Mouse (Mus musculus) lung, adult 18-20 months (tissue): ENCODE results near the gene Trap1.
"Not testable (repeated sequence)": the region's sequence is repeated elsewhere in the genome, so short reads cannot be mapped to it uniquely, and the experiment has no call there.

Source experiments
- DNase-seq, 2 experiments: peaks; one replicate each; pipeline ENCODE4 v3.0.0; 2022; ENCODE audit warnings: mixed read lengths in 2 of 2

Trap1 gene

GRCm38 (mm10) chr16:4077384-4078061, at the start of gene Trap1:
Gene Trap1 (minus strand): TSS chr16:4077827.
- DNase-seq = peak; percentile 92

DNA sequence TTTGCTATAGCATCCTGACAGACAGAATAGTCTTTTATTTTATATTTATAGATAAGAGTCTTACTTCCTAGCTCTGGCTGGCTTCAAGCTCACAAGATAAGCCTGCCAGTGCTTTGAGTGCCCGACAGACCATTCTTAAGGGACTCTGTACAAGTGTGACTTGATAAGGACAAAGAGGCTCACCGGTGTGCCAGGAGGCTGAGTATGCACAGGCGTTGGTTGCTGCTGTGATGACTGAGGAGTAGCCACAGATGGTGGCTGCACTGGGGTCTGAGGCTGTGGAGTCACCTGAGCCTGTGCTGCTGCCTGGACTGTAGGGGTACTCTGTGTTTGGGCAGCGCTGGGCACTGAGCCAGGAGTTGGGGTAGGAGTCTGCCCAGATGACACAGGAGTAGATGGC, 39.4 kb upstream of the Trap1 start:
- no peak for DNase-seq

DNA sequence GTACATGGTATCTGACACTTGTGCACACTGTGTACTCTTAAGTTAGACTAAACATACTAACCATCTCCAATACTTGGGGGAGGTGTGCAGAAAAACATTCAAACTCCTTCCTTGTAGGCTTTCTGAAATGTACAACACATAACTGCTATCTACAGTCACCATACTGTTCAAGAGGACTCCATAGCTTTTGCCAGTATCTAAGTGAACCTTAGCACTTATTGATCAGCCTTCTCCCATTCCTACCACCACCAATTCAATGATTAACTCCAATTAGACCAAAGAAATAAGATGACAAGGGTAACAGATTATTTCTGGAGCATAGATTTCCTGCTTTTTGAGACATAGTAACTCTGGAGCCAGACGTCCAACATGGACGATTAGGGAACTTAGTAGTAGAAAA, 22.7 kb upstream of the Trap1 start:
- no peak for DNase-seq

DNA sequence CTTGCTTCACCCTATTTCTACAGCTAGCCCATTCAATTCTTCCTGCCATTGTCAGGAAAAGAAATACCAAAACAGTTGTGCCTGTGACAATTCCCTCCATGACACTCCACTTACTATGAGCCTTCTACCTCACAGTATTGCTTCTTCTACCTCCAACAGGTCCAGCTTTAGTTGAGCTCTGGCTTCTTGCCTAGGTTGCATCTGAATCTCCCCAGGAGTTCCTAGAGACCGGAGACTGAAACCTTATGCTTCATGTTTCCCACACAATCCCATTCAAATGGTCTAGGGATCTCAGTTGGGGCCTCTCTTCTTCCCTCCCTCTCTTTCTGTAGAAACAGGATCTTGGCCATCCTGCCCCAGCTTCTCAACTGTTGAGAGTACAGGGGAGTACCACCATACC, 19.9 kb upstream of the Trap1 start:
- no peak for DNase-seq

GRCm38 (mm10) chr16:4096898-4097297, 19.3 kb upstream of the Trap1 start:
- DNase-seq = no peak

- no peak for DNase-seq
These were observed 18.5 kb upstream of the Trap1 start for GRCm38 (mm10) chr16:4096141-4096540.

GRCm38 (mm10) chr16:4087214-4087913, 9.7 kb upstream of the Trap1 start:
- no peak for DNase-seq

DNA sequence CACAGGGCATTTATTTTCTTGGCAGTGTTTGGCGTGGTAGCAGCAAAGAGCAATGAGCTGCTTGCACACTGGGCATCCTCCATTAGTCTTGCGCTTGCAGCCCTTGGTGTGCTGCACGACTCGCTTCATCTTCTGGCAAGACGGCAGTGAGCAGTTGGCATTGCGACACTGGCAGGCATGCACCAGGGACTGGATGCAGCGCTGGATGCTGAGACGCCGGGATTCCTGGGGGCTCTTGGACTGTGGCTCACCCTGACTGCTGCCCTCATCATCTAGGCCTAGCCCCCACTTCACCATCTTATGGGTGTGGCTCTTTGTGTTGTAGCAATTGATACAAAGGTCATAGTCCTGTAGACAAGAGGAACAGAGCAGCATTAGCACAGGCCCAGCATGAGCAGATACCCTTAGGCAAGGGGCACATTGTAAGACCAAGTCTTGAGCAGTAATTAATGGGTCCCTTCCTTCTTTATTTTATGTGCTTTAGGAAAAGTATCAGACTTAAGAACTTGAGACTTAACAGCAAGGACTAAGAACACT, 8.3 kb upstream of the Trap1 start:
- DNase-seq = no peak

DNA sequence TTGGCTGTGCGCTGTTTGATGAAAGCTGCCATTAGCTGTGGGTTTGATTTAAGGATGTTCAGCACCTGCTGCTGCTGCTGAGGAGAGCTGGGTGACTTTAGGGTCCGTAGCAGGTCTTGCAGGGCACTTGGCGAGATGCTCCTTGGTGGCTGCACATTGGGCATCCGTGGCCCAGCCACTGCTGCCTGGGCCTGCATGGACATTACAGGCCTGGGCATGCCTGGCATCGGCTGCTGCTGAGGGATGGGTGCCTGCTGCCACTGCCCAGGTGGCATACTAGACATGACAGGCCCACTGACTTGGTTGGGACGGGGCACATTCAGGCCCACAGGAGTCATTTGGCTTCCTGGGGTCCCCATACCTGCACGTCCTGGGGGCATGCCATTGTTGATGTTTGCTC, 7.4 kb upstream of the Trap1 start:
- DNase-seq = no peak

DNA sequence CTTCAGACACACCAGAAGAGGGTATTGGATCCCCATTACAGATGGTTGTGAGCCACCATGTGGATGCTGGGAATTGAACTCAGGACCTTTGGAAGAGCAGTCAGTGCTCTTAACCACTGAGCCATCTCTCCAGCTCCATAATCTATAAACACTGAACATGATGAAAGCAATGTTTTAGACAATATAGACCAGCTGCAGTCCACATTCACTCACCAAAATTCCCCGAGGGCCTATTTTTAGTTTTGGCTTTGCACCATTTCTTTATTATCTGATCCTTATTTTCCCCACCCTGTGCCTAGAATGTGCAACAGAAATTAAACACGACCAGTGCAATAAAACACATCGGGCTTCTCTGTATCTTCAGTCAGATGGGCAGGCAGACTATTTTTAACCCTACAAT, 2.8 kb upstream of the Trap1 start:
- DNase-seq = not testable (repeated sequence)

GRCm38 (mm10) chr16:4079656-4080055, 2.0 kb upstream of the Trap1 start:
- peak in 1 of 2 experiments; percentile 62 for DNase-seq

DNA sequence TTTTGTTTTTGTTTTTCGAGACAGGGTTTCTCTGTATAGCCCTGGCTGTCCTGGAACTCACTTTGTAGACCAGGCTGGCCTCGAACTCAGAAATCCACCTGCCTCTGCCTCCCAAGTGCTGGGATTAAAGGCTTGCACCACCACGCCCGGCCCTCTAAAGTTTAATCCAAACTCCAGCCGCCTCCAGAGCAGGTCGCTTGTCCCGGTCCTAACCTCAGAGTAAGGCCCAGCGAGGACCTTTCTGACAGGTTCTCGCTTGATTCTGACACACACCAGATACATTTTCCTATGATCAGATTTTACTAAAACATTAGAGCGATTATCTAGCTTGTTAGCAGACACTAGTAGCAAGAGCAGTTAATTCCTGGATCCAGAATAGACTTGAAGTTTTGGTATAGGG, 675 bp upstream of the Trap1 start:
- DNase-seq = not testable (repeated sequence)

DNA sequence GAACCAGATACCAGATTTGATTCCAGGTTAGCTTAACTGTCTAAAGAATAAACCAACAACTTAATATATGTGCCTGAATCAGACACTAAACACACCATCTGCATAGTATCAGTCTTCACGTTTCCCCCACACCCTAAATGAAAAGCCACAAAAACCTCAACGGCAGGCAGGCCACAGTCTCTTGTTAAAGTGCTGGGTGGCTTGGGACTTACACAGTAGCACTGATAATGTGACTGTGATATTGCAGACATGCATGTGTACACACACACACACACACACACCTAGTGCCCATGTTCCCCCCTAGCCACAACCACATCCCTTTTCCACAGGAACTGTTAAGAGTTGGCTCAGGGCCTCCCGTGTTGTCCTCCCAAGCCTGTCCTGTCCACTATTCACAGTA, 2.8 kb downstream of the Trap1 start:
- no peak for DNase-seq

GRCm38 (mm10) chr16:4074297-4074696, 3.3 kb downstream of the Trap1 start:
- no peak for DNase-seq

DNA sequence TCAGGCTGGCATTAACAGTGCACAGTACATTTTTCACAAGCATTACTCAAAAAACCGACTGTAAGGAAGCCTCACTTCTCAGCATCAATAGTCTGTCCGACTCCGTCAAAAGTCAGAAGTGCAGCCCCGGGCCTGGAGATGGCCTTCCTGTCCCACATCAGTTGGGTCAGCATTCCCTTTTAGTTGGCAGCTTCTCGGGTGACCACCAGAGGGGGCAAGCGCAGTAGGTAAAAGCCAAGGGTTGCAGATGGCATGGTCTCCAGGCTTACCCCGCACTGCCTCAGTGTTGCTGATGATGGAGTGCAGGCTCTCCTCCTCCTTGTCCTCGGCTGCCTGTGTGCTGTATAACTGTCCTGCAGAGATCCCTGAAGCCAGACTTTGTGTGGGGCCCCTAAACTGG, 9.0 kb downstream of the Trap1 start:
- peak; percentile 51 to 53 for DNase-seq

- DNase-seq = no peak
These were observed 12.7 kb downstream of the Trap1 start for GRCm38 (mm10) chr16:4064945-4065344.

DNA sequence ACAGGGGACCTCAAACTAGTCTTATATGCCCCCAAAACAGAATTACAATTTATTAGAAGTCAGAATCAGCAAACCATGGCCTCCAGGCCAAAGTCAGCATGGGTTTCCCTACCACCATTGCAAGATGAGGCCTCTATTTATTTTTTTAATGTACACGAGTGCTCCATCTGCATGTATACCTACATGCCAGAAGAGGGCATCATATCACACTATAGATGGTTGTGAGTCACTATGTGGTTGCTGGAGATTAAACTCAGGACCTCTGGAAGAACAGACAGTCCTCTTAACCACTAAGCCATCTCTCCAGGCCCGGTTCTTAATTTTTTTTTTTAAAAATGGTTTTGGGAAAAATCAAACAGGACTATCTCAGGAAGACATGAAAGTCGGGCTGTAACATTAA, 23.8 kb downstream of the Trap1 start:
- no peak for DNase-seq

DNA sequence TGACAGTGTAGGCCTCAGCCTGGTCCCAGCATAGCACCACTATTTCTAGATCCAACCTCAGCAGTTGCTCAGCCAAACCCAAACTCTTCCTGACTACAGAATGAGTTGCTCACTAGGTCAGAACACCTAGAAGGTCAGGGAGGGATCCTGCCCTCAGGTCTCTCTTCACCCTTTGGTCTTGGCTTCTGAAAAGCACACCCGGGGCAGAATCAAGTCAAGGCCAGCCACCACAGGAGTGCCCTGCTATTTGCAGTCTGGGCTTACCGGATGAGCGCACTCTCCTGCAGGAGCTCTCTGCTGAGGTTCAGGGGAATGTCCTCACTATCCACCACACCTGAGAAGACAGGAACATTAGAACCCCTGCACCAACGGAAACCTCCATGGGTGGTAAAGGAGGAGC, 25.0 kb downstream of the Trap1 start:
- DNase-seq = no peak

DNA sequence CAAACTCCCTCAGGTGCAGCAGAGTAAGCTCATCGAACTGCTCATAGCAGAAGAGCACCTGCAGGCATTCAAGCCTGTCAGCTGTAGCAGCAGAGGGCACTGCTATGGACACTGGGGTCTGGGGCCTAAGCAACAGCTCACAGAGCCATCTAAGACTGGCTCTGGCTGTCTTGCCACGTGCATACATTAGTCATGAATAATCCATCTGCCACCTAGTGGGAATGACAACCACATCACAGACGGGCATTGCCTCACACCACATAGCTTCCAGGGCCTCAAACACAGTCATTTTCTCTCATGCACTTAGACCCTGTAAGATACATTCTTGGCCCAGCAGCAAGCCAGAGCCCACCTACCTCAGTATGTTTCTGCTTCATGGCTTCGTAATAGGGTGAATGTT, 32.1 kb downstream of the Trap1 start:
- no peak for DNase-seq

- DNase-seq = no peak
These were observed 33.5 kb downstream of the Trap1 start for GRCm38 (mm10) chr16:4044093-4044492.

GRCm38 (mm10) chr16:4041646-4042045, 36.0 kb downstream of the Trap1 start:
- no peak for DNase-seq

- DNase-seq = no peak
These were observed 37.4 kb downstream of the Trap1 start for GRCm38 (mm10) chr16:4040206-4040605.

DNA sequence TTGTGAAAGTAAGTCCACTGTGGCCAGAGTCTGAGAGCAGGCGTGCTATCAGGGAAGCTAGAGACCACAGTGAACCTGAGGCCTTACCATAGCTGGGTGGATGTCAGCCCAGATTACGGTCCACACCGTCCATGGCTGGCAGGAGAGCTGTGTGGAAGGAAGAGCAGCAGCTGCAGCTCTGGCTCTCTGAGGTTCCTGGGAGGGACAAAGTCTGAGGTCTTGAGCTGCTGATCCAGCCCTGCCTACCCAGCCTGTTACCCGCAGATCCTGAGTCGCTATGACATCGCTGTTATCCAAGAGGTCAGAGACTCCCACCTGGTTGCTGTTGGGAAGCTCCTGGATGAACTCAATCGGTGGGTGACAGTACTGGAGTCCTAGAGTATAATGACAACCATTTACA, 39.9 kb downstream of the Trap1 start:
- no peak for DNase-seq

- no peak for DNase-seq
These were observed 40.8 kb downstream of the Trap1 start, which contains the start of gene Dnase1 for GRCm38 (mm10) chr16:4036807-4037206. Gene Dnase1 (plus strand): TSS chr16:4036942.
